Mouse (Mus musculus) midbrain, postnatal 0 days (tissue): ENCODE measurements at regions not wholly inside any gene's neighbourhood (a gene's known extent, or its start where the extent isn't known, plus 50 kb on each side); places are given as distances from the start of the nearest gene placed in this dataset.

Source experiments
- ATAC-seq: fragments of 200-750 bp; cut with Nextera tagmentation; 2 replicates; pipeline ENCODE4 v1.8.0; 2017; ENCODE audit warnings: moderate number of reproducible peaks, mild to moderate bottlenecking, moderate TSS enrichment, moderate library complexity; ENCODE audit not compliant: low FRiP score
- DNase-seq: peaks from one replicate; pipeline ENCODE4 v3.0.0-alpha.2; 2015; ENCODE audit warnings: low spot score
- H3K27ac ChIP-seq: fragments of 300-500 bp; sonication (generic); 2 replicates; pipeline ENCODE4 v1.5.1; 2014; ENCODE audit warnings: low read depth, mild to moderate bottlenecking, low read length, mixed read lengths
- H3K27me3 ChIP-seq: fragments of 300-500 bp; sonication (generic); 2 replicates; pipeline ENCODE4 v1.6.1; 2014; ENCODE audit warnings: low read length, control low read depth, mixed read lengths; ENCODE audit not compliant: insufficient read depth
- H3K36me3 ChIP-seq: fragments of 300-500 bp; sonication (generic); 2 replicates; pipeline ENCODE4 v1.6.1; 2014; ENCODE audit warnings: low read length, control low read depth, mixed read lengths; ENCODE audit not compliant: insufficient read depth
- H3K4me1 ChIP-seq: fragments of 300-500 bp; sonication (generic); 2 replicates; pipeline ENCODE4 v1.6.1; 2014; ENCODE audit warnings: mild to moderate bottlenecking, control low read depth, antibody characterized with exemption, low read length, mixed read lengths; ENCODE audit not compliant: insufficient read depth
- H3K4me2 ChIP-seq: fragments of 300-500 bp; sonication (generic); 2 replicates; pipeline ENCODE4 v1.6.1; 2014; ENCODE audit warnings: low read depth, mild to moderate bottlenecking, low read length, mixed read lengths; ENCODE audit not compliant: poor library complexity, severe bottlenecking
- H3K4me3 ChIP-seq: fragments of 300-500 bp; sonication (generic); 2 replicates; pipeline ENCODE4 v1.5.1; 2014; ENCODE audit warnings: low read depth, mild to moderate bottlenecking, low read length, moderate library complexity
- H3K9ac ChIP-seq: fragments of 300-500 bp; sonication (generic); replicated peaks from 2 replicates; pipeline ENCODE4 v1.6.1; 2014; ENCODE audit warnings: mild to moderate bottlenecking, low read length, moderate library complexity, mixed read lengths; ENCODE audit not compliant: poor library complexity, severe bottlenecking
- H3K9me3 ChIP-seq: fragments of 300-500 bp; sonication (generic); 2 replicates; pipeline ENCODE4 v1.6.1; 2016; ENCODE audit warnings: low read length, control low read depth
- CTCF ChIP-seq: IDR thresholded peaks from 2 replicates; pipeline ENCODE4 v1.5.1; 2016; ENCODE audit warnings: antibody characterized with exemption, mild to moderate bottlenecking
- WGBS: fragments of 180-500 bp; shearing (Covaris S2); extraction: QIAGEN DNeasy Blood & Tissue Kit; methylation state at CpG from one replicate; pipeline ENCODE4 v1.1.7; 2014; 5-methylcytosine and 5-hydroxymethylcytosine counted together

GRCm38 (mm10) chr3:54493567-54493966 lies 132.7 kb downstream of the Postn start:
- Histone ChIP-seq H3K27me3 (no peaks in the 10 kb centered on the region), H3K36me3 (no peaks in the 10 kb centered on the region), H3K4me2 (no peak overlapping the region), H3K9ac (no peak overlapping the region), H3K4me3 (no peak overlapping the region), H3K9me3 (no peaks in the 10 kb centered on the region), H3K27ac (no peak overlapping the region), H3K4me1 (no peaks in the 10 kb centered on the region)
- no peak for TF ChIP-seq CTCF
- DNase-seq (no peak), ATAC-seq (no peak)
- whole genome bisulfite sequencing: 89% methylated on average over 3 of the region's 3 CpGs

- no peak overlapping the region for H3K27ac ChIP-seq
- no peaks in the 10 kb centered on the region for H3K27me3 ChIP-seq
- 72% methylated on average over 3 of the region's 3 CpGs for WGBS
- DNase-seq (no peak), ATAC-seq (no peak)
- H3K9ac ChIP-seq: no peak overlapping the region
- H3K9me3 ChIP-seq: no peaks in the 10 kb centered on the region
- no peak overlapping the region for H3K4me2 ChIP-seq
- no peak overlapping the region for H3K4me3 ChIP-seq
- no peaks in the 10 kb centered on the region for H3K4me1 ChIP-seq
- H3K36me3 ChIP-seq: no peaks in the 10 kb centered on the region
- TF ChIP-seq CTCF: no peak
Measured at GRCm38 (mm10) chr3:54504997-54505396, 144.1 kb downstream of the Postn start.

GRCm38 (mm10) chr3:54507575-54507974 lies 146.7 kb downstream of the Postn start:
- H3K27ac ChIP-seq: no peak overlapping the region
- ATAC-seq: no peak
- DNase-seq: no peak
- H3K4me2 ChIP-seq: no peak overlapping the region
- H3K9me3 ChIP-seq: no peaks in the 10 kb centered on the region
- H3K27me3 ChIP-seq: no peaks in the 10 kb centered on the region
- WGBS: 79% methylated on average over 1 of the region's 1 CpGs
- H3K4me1 ChIP-seq: no peaks in the 10 kb centered on the region
- no peaks in the 10 kb centered on the region for H3K36me3 ChIP-seq
- TF ChIP-seq CTCF: no peak
- no peak overlapping the region for H3K9ac ChIP-seq
- no peak overlapping the region for H3K4me3 ChIP-seq

GRCm38 (mm10) chr3:54508906-54509305 lies 148.0 kb downstream of the Postn start:
- Histone ChIP-seq H3K4me2 (no peak overlapping the region), H3K27ac (no peak overlapping the region), H3K36me3 (no peaks in the 10 kb centered on the region), H3K27me3 (no peaks in the 10 kb centered on the region), H3K9me3 (no peaks in the 10 kb centered on the region), H3K4me3 (no peak overlapping the region), H3K4me1 (no peaks in the 10 kb centered on the region), H3K9ac (no peak overlapping the region)
- ATAC-seq (no peak), DNase-seq (no peak)
- TF ChIP-seq CTCF: no peak
- WGBS: 82% methylated on average over 5 of the region's 5 CpGs

- 88% methylated on average over 3 of the region's 3 CpGs for WGBS
- no peak for DNase-seq
- H3K36me3 ChIP-seq: no peaks in the 10 kb centered on the region
- no peak overlapping the region for H3K27ac ChIP-seq
- H3K4me2 ChIP-seq: no peak overlapping the region
- no peaks in the 10 kb centered on the region for H3K4me1 ChIP-seq
- no peaks in the 10 kb centered on the region for H3K27me3 ChIP-seq
- H3K4me3 ChIP-seq: no peak overlapping the region
- no peak for TF ChIP-seq CTCF
- no peaks in the 10 kb centered on the region for H3K9me3 ChIP-seq
- no peak for ATAC-seq
- no peak overlapping the region for H3K9ac ChIP-seq
Measured at GRCm38 (mm10) chr3:54517251-54517650, 156.3 kb downstream of the Postn start.

- no peaks in the 10 kb centered on the region for H3K36me3 ChIP-seq
- no peak for TF ChIP-seq CTCF
- no peak overlapping the region for H3K4me3 ChIP-seq
- H3K27me3 ChIP-seq: no peaks in the 10 kb centered on the region
- WGBS: 95% methylated on average over 2 of the region's 2 CpGs
- ATAC-seq: no peak
- H3K9ac ChIP-seq: no peak overlapping the region
- no peaks in the 10 kb centered on the region for H3K4me1 ChIP-seq
- H3K27ac ChIP-seq: no peak overlapping the region
- H3K9me3 ChIP-seq: 0 out of 2 replicates have a peak, but pooled peaks cover 4% of the 10 kb centered on the region
- no peak for DNase-seq
- H3K4me2 ChIP-seq: no peak overlapping the region
Measured at GRCm38 (mm10) chr3:54522716-54523115, 161.8 kb downstream of the Postn start.
